Mouse (Mus musculus) forebrain, embryonic 15.5 days (tissue): ENCODE results near the gene Tbc1d7. TPM values are rescaled to one million over a fixed set of nuclear protein-coding genes. Genes with fewer than 3 reads are reported as not detected.

Experiments used
- ATAC-seq: fragments of 200-750 bp; cut with Nextera tagmentation; replicated peaks from 2 replicates; pipeline ENCODE4 v1.8.0; 2017; ENCODE audit warnings: mild to moderate bottlenecking, moderate TSS enrichment, moderate library complexity
- H3K27ac ChIP-seq: fragments of 300-500 bp; sonication (generic); replicated peaks from 2 replicates; pipeline ENCODE4 v1.5.1; 2015; ENCODE audit warnings: mild to moderate bottlenecking, inconsistent platforms
- H3K27me3 ChIP-seq: fragments of 300-500 bp; sonication (generic); 2 replicates; pipeline ENCODE4 v1.6.1; 2015; ENCODE audit warnings: inconsistent platforms
- H3K36me3 ChIP-seq: fragments of 300-500 bp; sonication (generic); 2 replicates; pipeline ENCODE4 v1.6.1; 2015; ENCODE audit warnings: mild to moderate bottlenecking, inconsistent platforms
- H3K4me1 ChIP-seq: fragments of 300-500 bp; sonication (generic); 2 replicates; pipeline ENCODE4 v1.6.1; 2015; ENCODE audit warnings: inconsistent platforms
- H3K4me2 ChIP-seq: fragments of 300-500 bp; sonication (generic); replicated peaks from 2 replicates; pipeline ENCODE4 v1.6.1; 2015; ENCODE audit warnings: mild to moderate bottlenecking, inconsistent platforms
- H3K4me3 ChIP-seq: fragments of 300-500 bp; sonication (generic); 2 replicates; pipeline ENCODE4 v1.5.1; 2015; ENCODE audit warnings: mild to moderate bottlenecking, inconsistent platforms
- H3K9ac ChIP-seq: fragments of 300-500 bp; sonication (generic); replicated peaks from 2 replicates; pipeline ENCODE4 v1.6.1; 2015; ENCODE audit warnings: mild to moderate bottlenecking, inconsistent platforms
- H3K9me3 ChIP-seq: fragments of 300-500 bp; sonication (generic); 2 replicates; pipeline ENCODE4 v1.6.1; 2016; ENCODE audit warnings: inconsistent platforms
- WGBS: fragments of 180-500 bp; shearing (Covaris S2); methylation state at CpG from one replicate; pipeline ENCODE4 v1.1.7; 2015; ENCODE audit warnings: mixed read lengths; 5-methylcytosine and 5-hydroxymethylcytosine counted together
- polyA plus RNA-seq: library from polyadenylated mRNA; unstranded; fragments of >200 nt; fragmentation: Nextera tagmentation; extraction: Ambion mirVana; gene quantifications from 2 replicates; pipeline ENCODE4 v1.2.1, GENCODE M21; 2015

The Tbc1d7 gene
- 79.1 and 79.9 TPM in 2 replicates for polyA plus RNA-seq

DNA sequence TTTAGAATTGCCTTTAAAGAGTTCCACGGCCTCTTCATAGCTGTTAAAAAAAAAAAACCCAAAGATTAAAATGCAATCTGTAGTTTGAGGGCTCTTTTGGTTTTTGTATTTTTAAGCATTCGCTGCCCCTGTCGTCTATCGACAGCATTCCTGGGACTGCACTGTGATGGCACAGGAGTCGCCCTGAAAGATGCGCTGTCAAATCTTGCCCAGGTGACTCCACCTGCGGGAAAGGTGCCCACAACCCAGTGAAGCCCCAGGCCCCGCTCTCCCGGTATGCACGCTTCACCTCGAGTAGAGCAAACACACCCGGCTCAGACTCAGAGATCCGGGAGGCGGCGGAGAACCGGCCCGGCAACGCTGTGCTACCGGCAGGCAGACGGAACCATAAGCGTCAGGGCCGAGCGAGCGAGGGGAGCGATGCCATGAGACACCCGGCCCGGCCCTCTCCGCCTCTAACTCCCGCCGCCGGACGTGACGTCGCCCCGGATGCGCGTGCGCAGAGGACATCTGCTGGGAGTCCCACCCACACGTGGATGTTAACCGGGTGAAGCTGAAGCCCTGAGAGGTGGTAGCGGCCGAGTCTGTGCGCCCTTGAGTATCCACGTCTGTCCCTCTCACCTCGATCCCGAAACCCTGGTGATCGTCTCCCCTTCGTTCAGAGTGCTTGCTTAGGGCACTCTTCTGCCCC, at the start of gene Tbc1d7:
Gene Tbc1d7 (minus strand): TSS at position 482 of the 691 bp plus-strand sequence.
- Histone ChIP-seq H3K36me3 (no peaks in the 10 kb centered on the region), H3K4me1 (peaks cover 14% of the 10 kb centered on the region), H3K27me3 (no peaks in the 10 kb centered on the region), H3K4me3 (peak within 1 kb of the TSS; percentile 86), H3K9ac (peak within 1 kb of the TSS; percentile 89), H3K4me2 (peak within 1 kb of the TSS; percentile 81), H3K9me3 (no peaks in the 10 kb centered on the region), H3K27ac (peak within 1 kb of the TSS; percentile 89)
- peak; percentile 97 for ATAC-seq
- WGBS = under 1% methylated on average over 48 of the region's 48 CpGs

DNA sequence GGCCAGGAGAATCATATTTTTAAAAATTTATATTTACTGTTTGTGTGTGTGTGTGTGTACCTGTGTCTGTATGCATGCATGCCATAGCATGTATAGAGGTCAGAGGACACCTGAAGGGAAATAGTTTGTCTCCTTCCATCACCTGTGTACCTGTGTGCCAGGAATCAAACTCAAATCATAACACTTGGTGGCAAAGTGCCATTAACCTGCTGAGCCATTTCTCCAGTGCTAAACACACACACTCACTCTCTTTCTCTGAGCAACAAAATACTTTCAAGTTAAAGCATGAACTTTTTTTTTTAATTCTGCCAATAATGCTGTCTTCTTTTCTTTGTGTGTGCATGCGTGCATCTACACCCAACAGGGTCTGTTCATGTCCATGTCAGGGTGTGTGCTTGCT, 49.3 kb upstream of the Tbc1d7 start:
- no peak overlapping the region for H3K4me2 ChIP-seq
- no peak overlapping the region for H3K9ac ChIP-seq
- 74% methylated on average over 1 of the region's 1 CpGs for WGBS

DNA sequence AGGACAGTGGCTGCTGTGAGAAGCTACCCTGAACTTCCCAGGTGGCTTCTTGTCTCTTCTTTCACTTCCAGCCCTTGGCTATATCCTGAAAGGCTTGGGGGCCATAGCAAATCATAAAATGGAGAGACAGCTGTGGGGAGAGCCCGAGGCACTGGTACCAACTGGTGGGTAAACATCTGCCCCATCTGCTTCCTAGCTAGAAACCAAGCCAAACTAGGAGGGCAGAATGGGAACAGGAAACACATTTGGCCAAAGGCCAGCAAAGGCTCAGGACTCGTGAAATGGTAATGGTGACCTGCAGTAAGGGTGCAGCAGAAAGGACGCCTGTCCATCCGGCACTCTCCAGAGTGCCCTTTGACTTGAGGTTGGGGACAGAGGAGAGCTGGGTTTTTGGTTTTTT, 47.5 kb upstream of the Tbc1d7 start:
- no peak overlapping the region for H3K27ac ChIP-seq
- 0 out of 2 replicates have a peak, but pooled peaks cover 2% of the 10 kb centered on the region for H3K4me1 ChIP-seq
- no peak overlapping the region for H3K4me2 ChIP-seq
- H3K27me3 ChIP-seq = no peaks in the 10 kb centered on the region
- no peak overlapping the region for H3K9ac ChIP-seq
- no peaks in the 10 kb centered on the region for H3K36me3 ChIP-seq
- 60% methylated on average over 4 of the region's 4 CpGs for WGBS
- H3K9me3 ChIP-seq = no peaks in the 10 kb centered on the region
- ATAC-seq = no peak
- H3K4me3 ChIP-seq = no peak overlapping the region

More for the DNA sequence above, 49.3 kb upstream of the Tbc1d7 start:
- no peaks in the 10 kb centered on the region for H3K27me3 ChIP-seq
- H3K4me1 ChIP-seq = no peaks in the 10 kb centered on the region
- no peak for ATAC-seq
- H3K9me3 ChIP-seq = no peaks in the 10 kb centered on the region
- no peak overlapping the region for H3K4me3 ChIP-seq
- no peaks in the 10 kb centered on the region for H3K36me3 ChIP-seq
- no peak overlapping the region for H3K27ac ChIP-seq

DNA sequence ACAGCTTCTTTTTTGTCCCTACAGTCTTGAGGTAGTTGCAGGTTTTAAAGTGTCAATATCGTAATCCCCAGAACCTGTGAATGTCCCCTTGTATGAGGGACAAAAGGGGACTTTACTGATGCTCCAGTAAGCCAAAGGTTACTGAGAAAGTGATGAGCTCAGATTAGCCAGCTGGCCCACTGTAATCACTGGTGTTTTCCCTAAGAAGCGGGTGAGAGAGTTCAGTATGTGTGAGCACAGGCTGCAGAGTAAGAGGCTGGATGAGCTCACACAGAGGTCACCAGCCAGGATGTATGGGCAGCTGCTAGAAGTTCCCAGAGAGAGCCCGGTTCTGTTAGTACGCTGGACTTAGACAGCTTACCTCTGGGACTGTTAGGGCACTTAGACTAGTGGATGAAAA, 47.0 kb upstream of the Tbc1d7 start:
- Histone ChIP-seq H3K4me1 (0 out of 2 replicates have a peak, but pooled peaks cover 2% of the 10 kb centered on the region), H3K36me3 (no peaks in the 10 kb centered on the region), H3K9ac (no peak overlapping the region), H3K27ac (no peak overlapping the region), H3K27me3 (no peaks in the 10 kb centered on the region), H3K4me3 (no peak overlapping the region), H3K4me2 (no peak overlapping the region), H3K9me3 (no peaks in the 10 kb centered on the region)
- 67% methylated on average over 4 of the region's 4 CpGs for WGBS
- ATAC-seq = no peak

DNA sequence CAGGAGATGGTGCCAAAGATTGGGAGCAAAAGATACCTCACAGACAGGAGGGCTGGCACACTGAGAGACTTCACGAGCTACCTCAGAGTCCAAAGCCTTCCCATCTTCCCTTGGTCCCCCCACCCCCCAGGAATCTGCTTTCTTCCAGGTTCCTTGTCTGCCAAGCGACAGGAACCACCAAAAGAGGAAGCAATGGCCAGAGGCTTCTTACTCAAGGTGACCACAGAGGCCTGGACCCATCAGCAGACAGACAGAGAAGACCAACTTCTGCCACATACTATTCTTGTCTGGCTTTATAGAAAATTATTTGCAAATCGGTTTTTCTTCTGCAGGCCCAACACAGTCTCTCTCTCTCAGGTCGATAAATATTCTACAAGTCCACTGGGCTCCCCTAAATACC, 46.4 kb upstream of the Tbc1d7 start:
- no peak overlapping the region for H3K4me2 ChIP-seq
- H3K9me3 ChIP-seq = no peaks in the 10 kb centered on the region
- no peak for ATAC-seq
- no peaks in the 10 kb centered on the region for H3K36me3 ChIP-seq
- no peak overlapping the region for H3K9ac ChIP-seq
- H3K4me1 ChIP-seq = 0 out of 2 replicates have a peak, but pooled peaks cover 2% of the 10 kb centered on the region
- no peaks in the 10 kb centered on the region for H3K27me3 ChIP-seq
- H3K27ac ChIP-seq = no peak overlapping the region
- no peak overlapping the region for H3K4me3 ChIP-seq
- 78% methylated on average over 4 of the region's 4 CpGs for WGBS

DNA sequence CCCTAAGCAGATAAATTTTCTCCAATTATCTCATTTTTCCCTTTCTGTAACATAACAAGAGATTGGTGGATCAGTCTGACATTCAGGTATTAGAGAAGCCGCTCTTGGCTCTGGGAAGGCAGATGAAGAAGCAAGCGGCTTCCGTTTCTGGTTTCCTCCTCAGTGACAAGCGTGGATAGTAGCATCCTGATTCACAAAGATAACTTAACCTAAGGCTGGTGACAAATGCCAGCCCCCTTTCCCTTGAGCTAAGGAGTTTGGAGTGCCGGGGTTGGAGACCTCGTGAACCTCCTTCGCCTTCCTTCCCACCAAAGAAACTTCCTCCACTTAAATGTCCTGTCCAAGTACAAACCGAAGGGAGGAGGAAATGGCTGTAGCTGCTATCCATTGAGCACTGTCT, 45.8 kb upstream of the Tbc1d7 start:
- no peak for ATAC-seq
- no peak overlapping the region for H3K9ac ChIP-seq
- 0 out of 2 replicates have a peak, but pooled peaks cover 2% of the 10 kb centered on the region for H3K4me1 ChIP-seq
- no peaks in the 10 kb centered on the region for H3K9me3 ChIP-seq
- H3K36me3 ChIP-seq = no peaks in the 10 kb centered on the region
- no peak overlapping the region for H3K27ac ChIP-seq
- H3K4me2 ChIP-seq = no peak overlapping the region
- WGBS = 91% methylated on average over 8 of the region's 8 CpGs
- no peaks in the 10 kb centered on the region for H3K27me3 ChIP-seq
- H3K4me3 ChIP-seq = no peak overlapping the region

DNA sequence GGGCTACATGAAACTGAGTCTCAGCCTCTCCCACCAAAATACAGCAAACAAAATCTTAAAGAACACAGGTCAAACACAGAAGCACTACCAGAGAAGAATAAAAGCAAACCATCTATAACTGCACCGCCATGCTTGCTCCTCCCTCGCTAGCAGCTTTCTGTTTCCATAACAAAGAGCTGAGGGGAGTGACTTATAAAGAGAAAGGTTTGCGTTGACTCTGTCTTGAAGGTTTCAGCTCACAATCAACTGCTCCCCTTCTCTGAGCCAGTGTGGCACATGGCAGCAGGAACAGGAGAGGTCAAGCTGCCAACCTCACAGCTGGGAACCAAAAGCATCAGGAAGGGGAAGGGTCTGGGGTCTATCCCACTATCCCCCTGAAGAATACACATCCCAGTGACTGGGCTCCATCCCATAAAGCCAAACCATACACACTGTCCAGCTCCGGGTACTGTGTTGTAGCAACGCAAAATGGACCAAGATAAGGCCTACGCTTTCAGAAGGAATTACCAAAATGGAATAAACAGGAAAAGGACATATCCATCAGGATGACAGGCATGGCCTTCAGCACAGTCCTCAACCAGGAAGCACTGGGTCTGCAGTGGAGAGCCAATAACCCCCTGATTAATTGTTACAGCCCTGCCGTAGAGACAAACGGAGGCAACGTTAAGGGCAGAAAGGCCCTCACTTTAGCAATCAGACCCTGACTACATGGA, 44.8 kb upstream of the Tbc1d7 start:
- H3K27ac ChIP-seq = 0 out of 2 replicates have a peak overlapping the region, but pooled peaks have one; percentile 27
- WGBS = 77% methylated on average over 9 of the region's 9 CpGs
- ATAC-seq = no peak

DNA sequence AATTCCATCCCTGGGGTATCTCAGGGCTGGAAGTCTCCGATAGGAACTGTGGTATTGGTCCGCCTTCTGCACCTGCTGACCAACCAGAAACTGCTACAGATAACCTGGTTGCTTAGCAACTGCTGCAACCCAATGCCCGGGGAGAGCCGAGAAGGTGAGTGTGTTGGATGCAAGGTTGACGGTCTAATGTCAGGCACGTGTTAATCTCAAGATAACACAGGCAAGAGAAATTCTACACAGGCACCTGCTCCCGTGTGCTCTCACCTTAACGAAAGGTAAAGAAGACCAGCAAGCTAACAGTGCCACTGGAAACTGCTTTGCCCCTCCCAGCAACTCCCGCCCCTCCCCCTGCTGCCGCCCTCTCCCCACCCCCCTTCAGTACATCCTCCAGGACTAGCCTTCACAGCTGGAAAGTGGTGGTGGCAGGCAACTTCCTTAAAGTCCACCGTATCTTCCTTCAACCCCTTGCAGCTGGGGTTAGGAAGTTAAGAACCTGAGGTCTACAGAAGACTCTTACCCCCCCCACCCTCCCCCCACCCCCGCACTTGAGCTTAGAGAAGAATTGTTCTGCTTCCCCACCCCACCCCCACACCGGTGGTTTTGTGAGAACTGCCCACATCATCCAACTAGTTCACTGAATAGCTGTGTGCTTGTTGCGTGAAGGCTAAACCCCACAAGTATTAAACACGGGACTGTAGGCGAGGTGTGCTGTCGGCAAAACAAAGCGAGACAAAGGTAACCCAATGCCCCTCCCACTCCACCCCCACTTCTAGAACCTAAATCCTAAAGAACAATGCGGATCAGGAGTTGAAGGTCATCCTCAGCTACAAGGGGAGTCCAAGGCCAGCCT, 44.1 kb upstream of the Tbc1d7 start:
- no peaks in the 10 kb centered on the region for H3K9me3 ChIP-seq
- no peak overlapping the region for H3K4me3 ChIP-seq
- 15% methylated on average over 19 of the region's 19 CpGs for WGBS
- ATAC-seq = peak; percentile 58
- no peak overlapping the region; the same call in 1 of the 2 replicates for H3K4me2 ChIP-seq
- H3K36me3 ChIP-seq = no peaks in the 10 kb centered on the region
- 0 out of 2 replicates have a peak overlapping the region, but pooled peaks have one; percentile 27 for H3K27ac ChIP-seq
- H3K4me1 ChIP-seq = 0 out of 2 replicates have a peak, but pooled peaks cover 2% of the 10 kb centered on the region
- no peak overlapping the region for H3K9ac ChIP-seq
- H3K27me3 ChIP-seq = no peaks in the 10 kb centered on the region

More for the DNA sequence above, 44.8 kb upstream of the Tbc1d7 start:
- Histone ChIP-seq H3K4me3 (no peak overlapping the region), H3K36me3 (no peaks in the 10 kb centered on the region), H3K9ac (no peak overlapping the region), H3K27me3 (no peaks in the 10 kb centered on the region), H3K9me3 (no peaks in the 10 kb centered on the region), H3K4me1 (0 out of 2 replicates have a peak, but pooled peaks cover 2% of the 10 kb centered on the region), H3K4me2 (no peak overlapping the region)

DNA sequence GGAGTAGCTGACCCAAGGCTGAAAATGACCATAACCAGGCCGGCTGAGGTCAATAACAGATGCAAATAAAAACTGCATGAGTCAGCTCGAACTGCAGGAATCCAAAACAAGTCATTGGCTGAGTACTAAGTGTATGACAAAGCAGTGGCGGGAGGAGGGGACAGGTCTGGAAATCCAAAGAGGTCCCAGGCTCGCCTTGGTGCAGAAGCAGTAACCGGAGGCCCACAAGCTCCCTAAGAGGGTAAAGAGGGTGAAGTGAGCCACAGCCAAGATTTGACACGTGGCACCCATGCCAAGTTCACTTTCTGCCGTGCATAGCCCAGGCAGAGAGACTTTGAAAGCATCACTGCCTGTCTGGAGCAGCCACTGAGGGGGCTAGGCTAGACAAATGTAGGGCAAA, 41.0 kb upstream of the Tbc1d7 start:
- H3K9me3 ChIP-seq = no peaks in the 10 kb centered on the region
- no peak for ATAC-seq
- H3K27ac ChIP-seq = no peak overlapping the region
- no peaks in the 10 kb centered on the region for H3K36me3 ChIP-seq
- H3K4me2 ChIP-seq = no peak overlapping the region
- 40% methylated on average over 7 of the region's 7 CpGs for whole genome bisulfite sequencing
- no peak overlapping the region for H3K4me3 ChIP-seq
- 0 out of 2 replicates have a peak, but pooled peaks cover 2% of the 10 kb centered on the region for H3K4me1 ChIP-seq
- H3K9ac ChIP-seq = no peak overlapping the region
- no peaks in the 10 kb centered on the region for H3K27me3 ChIP-seq

DNA sequence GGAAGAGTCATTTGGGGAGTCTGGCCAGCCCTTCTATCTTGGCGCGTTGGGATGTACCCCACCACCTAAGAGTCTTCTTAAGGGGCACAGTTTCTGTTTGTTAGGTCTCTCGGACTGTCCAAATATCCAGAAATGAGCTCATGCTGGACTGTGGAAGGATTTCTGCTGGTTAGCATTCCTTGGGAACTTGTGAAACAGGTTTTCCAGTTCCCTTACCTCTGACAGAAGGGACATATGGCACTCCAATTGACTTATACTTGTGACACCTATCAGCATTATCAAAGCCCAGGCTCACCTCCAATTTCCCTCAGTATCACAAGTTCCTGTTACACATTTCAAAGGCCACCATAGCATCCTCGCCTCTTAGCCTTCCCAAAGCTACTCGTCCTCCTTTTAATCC, 39.7 kb upstream of the Tbc1d7 start:
- Histone ChIP-seq H3K27ac (no peak overlapping the region), H3K4me3 (no peak overlapping the region), H3K36me3 (no peaks in the 10 kb centered on the region), H3K27me3 (no peaks in the 10 kb centered on the region), H3K9ac (no peak overlapping the region), H3K4me2 (no peak overlapping the region), H3K9me3 (no peaks in the 10 kb centered on the region), H3K4me1 (0 out of 2 replicates have a peak, but pooled peaks cover 2% of the 10 kb centered on the region)
- WGBS = 93% methylated on average over 5 of the region's 5 CpGs
- ATAC-seq = no peak

DNA sequence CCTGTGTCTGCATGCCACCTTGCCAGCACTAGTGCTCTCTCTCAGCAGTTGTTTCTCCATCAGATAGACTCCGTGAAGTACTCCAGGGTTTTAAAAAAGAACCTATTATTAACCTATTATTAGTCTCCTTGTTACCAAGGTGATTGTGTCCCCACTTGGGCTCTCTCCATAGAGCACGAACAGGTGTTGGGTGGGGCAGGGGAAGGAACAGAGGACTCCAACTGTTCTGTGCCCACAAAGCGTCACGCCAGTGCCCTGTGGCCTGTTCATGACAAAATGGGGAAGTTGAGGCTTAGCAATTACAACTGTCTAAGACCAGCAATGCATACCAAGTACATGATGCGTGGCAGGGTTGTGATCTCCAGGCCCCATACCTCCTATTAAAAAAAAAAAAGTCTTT, 38.3 kb upstream of the Tbc1d7 start:
- H3K4me2 ChIP-seq = no peak overlapping the region
- H3K27ac ChIP-seq = no peak overlapping the region
- H3K36me3 ChIP-seq = no peaks in the 10 kb centered on the region
- WGBS = 69% methylated on average over 5 of the region's 5 CpGs
- no peak for ATAC-seq
- H3K4me1 ChIP-seq = no peaks in the 10 kb centered on the region
- H3K9ac ChIP-seq = no peak overlapping the region
- H3K4me3 ChIP-seq = no peak overlapping the region
- H3K9me3 ChIP-seq = no peaks in the 10 kb centered on the region
- H3K27me3 ChIP-seq = no peaks in the 10 kb centered on the region
